Mouse (Mus musculus) retina, postnatal 7 days (tissue): Measurements from ENCODE around the gene Ulk3.
A peak's percentile ranks its signal among the peaks of the same experiment; 100 is the strongest.

ENCODE experiments used
- DNase-seq: peaks from one replicate; pipeline ENCODE4 v3.0.0-alpha.2; 2012; ENCODE audit warnings: low read depth, low spot score

Ulk3 gene

GRCm38 (mm10) chr9:57589224-57590126 lies at the start of gene Ulk3:
Gene Ulk3 (plus strand): TSS chr9:57589452.
- DNase-seq: peak; percentile 60

- DNase-seq: no peak
Measured at GRCm38 (mm10) chr9:57539550-57539949, 49.7 kb upstream of the Ulk3 start.

- no peak for DNase-seq
Measured at GRCm38 (mm10) chr9:57541312-57541711, 47.9 kb upstream of the Ulk3 start.

- DNase-seq: no peak
Measured at GRCm38 (mm10) chr9:57543951-57544350, 45.3 kb upstream of the Ulk3 start.

- DNase-seq: no peak
Measured at GRCm38 (mm10) chr9:57547287-57547686, 42.0 kb upstream of the Ulk3 start.

GRCm38 (mm10) chr9:57547869-57548268 lies 41.4 kb upstream of the Ulk3 start:
- DNase-seq: no peak

GRCm38 (mm10) chr9:57549186-57549585 lies 40.1 kb upstream of the Ulk3 start:
- DNase-seq: no peak

GRCm38 (mm10) chr9:57550126-57550862 lies 39.0 kb upstream of the Ulk3 start:
- DNase-seq: no peak

- DNase-seq: peak; percentile 46
Measured at GRCm38 (mm10) chr9:57552139-57552887, 36.9 kb upstream of the Ulk3 start, which contains the start of gene Mpi. Gene Mpi (minus strand): TSS chr9:57552763.

- no peak for DNase-seq
Measured at GRCm38 (mm10) chr9:57553119-57553518, 36.1 kb upstream of the Ulk3 start.

- DNase-seq: no peak
Measured at GRCm38 (mm10) chr9:57554753-57555152, 34.5 kb upstream of the Ulk3 start.

GRCm38 (mm10) chr9:57557215-57557614 lies 32.0 kb upstream of the Ulk3 start:
- no peak for DNase-seq

GRCm38 (mm10) chr9:57558625-57559024 lies 30.6 kb upstream of the Ulk3 start:
- no peak for DNase-seq

GRCm38 (mm10) chr9:57559568-57559967 lies 29.7 kb upstream of the Ulk3 start:
- DNase-seq: no peak

- DNase-seq: no peak
Measured at GRCm38 (mm10) chr9:57560263-57560662, 29.0 kb upstream of the Ulk3 start.

GRCm38 (mm10) chr9:57560861-57561710 lies 28.2 kb upstream of the Ulk3 start, which contains the start of gene Scamp2:
Gene Scamp2 (plus strand): TSS chr9:57560943.
- peak; percentile 84 for DNase-seq

GRCm38 (mm10) chr9:57561711-57562099 lies 27.5 kb upstream of the Ulk3 start:
- DNase-seq: no peak

GRCm38 (mm10) chr9:57562896-57563372 lies 26.3 kb upstream of the Ulk3 start:
- DNase-seq: no peak

- no peak for DNase-seq
Measured at GRCm38 (mm10) chr9:57564609-57565008, 24.6 kb upstream of the Ulk3 start.

GRCm38 (mm10) chr9:57565741-57566221 lies 23.5 kb upstream of the Ulk3 start:
- no peak for DNase-seq

GRCm38 (mm10) chr9:57566846-57567245 lies 22.4 kb upstream of the Ulk3 start:
- DNase-seq: no peak
